Mouse (Mus musculus) myocyte (in vitro differentiated cells): ENCODE data around the gene Poglut1. TPM values are rescaled to one million over a fixed set of nuclear protein-coding genes. Genes with fewer than 3 reads are reported as not detected.

Experiments
- H3K27me3 ChIP-seq: one replicate; pipeline ENCODE4 v1.6.1; 2011; ENCODE audit not compliant: control insufficient read depth, insufficient read depth, insufficient read length
- H3K36me3 ChIP-seq: one replicate; pipeline ENCODE4 v1.6.1; 2011; ENCODE audit not compliant: control insufficient read depth, insufficient read depth
- H3K4me2 ChIP-seq: one replicate; pipeline ENCODE4 v1.6.1; 2011; ENCODE audit warnings: low read depth, control low read depth
- H3K4me3 ChIP-seq: one replicate; pipeline ENCODE4 v1.5.1; 2011; ENCODE audit warnings: mild to moderate bottlenecking, control low read depth, moderate library complexity
- H3K79me2 ChIP-seq: one replicate; pipeline ENCODE4 v1.6.1; 2011; ENCODE audit not compliant: control insufficient read depth, insufficient read depth
- H3ac ChIP-seq: one replicate; pipeline ENCODE4 v1.6.1; 2011; ENCODE audit not compliant: control insufficient read depth, insufficient read length
- CEBPB ChIP-seq: IDR thresholded peaks from 2 replicates; pipeline ENCODE4 v1.6.1; 2011; ENCODE audit warnings: mild to moderate bottlenecking, moderate library complexity; ENCODE audit not compliant: poor library complexity, insufficient read depth, severe bottlenecking
- E2F4 ChIP-seq: IDR thresholded peaks from one replicate; pipeline ENCODE4 v1.6.1; 2011; ENCODE audit warnings: mild to moderate bottlenecking, control low read depth, moderate library complexity; ENCODE audit not compliant: insufficient read depth
- MAX ChIP-seq: IDR thresholded peaks from one replicate; pipeline ENCODE4 v1.6.1; 2011; ENCODE audit warnings: low read depth, mild to moderate bottlenecking, control low read depth
- MYOD1 ChIP-seq, 3 experiments: IDR thresholded peaks; one replicate each; pipeline ENCODE4 v1.6.1; 2011; ENCODE audit warnings: control low read depth in 2 of 3, low read depth in 2 of 3, mild to moderate bottlenecking in 2 of 3, moderate library complexity in 1 of 3; ENCODE audit not compliant: insufficient read length in 2 of 3, control insufficient read depth in 1 of 3
- MYOG ChIP-seq, 3 experiments: IDR thresholded peaks; one replicate each; pipeline ENCODE4 v1.6.1; 2011; ENCODE audit warnings: control low read depth in 2 of 3, low read depth in 2 of 3, mild to moderate bottlenecking in 2 of 3; ENCODE audit not compliant: insufficient read length in 2 of 3, control insufficient read depth in 1 of 3, insufficient read depth in 1 of 3
- POLR2A ChIP-seq: IDR thresholded peaks from one replicate; pipeline ENCODE4 v1.6.1; 2011; ENCODE audit warnings: low read depth, mild to moderate bottlenecking, control low read depth, moderate library complexity; ENCODE audit not compliant: insufficient read length
- POLR2AphosphoS2 ChIP-seq: IDR thresholded peaks from one replicate; pipeline ENCODE4 v1.6.1; 2011; ENCODE audit warnings: low read depth, control low read depth; ENCODE audit not compliant: insufficient read length
- REST ChIP-seq: IDR thresholded peaks from one replicate; pipeline ENCODE4 v1.6.1; 2011; ENCODE audit warnings: mild to moderate bottlenecking, control low read depth, moderate library complexity; ENCODE audit not compliant: insufficient read depth, insufficient read length
- SRF ChIP-seq: IDR thresholded peaks from one replicate; pipeline ENCODE4 v1.6.1; 2011; ENCODE audit warnings: low read depth; ENCODE audit not compliant: control insufficient read depth, insufficient read length
- TCF12 ChIP-seq: IDR thresholded peaks from one replicate; pipeline ENCODE4 v1.6.1; 2011; ENCODE audit warnings: mild to moderate bottlenecking, control low read depth; ENCODE audit not compliant: poor library complexity, insufficient read depth, severe bottlenecking
- TCF3 ChIP-seq: IDR thresholded peaks from one replicate; pipeline ENCODE4 v1.6.1; 2011; ENCODE audit warnings: low read depth, control low read depth; ENCODE audit not compliant: insufficient read length
- USF1 ChIP-seq: IDR thresholded peaks from one replicate; pipeline ENCODE4 v1.6.1; 2011; ENCODE audit warnings: low read depth, mild to moderate bottlenecking, control low read depth, moderate library complexity
- polyA plus RNA-seq: library from polyadenylated mRNA; unstranded; fragments of >200 nt; fragmentation: generic; extraction: Trizol; gene quantifications from one replicate; pipeline ENCODE4 v1.2.1, GENCODE M21; 2012; ENCODE audit warnings: missing spikeins

Gene Poglut1
- polyA plus RNA-seq, 1 experiment, result 25.5 TPM

DNA sequence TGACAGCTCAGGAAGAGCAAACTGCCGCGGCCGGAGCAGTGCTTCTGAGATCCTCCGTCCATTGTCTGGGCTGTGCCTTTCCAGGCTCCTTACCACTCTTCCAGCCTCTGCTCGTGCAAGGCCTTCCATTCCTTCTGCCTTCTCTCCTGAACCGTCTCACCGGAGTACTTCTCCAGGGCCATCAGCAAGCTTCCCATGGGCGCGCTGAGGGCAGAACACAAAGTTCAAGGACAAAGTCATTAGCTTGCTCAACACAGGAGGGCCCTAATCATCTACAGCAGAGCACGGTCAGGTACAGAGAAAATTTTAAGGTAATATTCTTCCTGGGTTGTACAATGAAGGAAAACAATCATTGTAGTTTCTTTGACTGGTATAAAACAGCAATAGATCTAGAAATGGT, 47.6 kb downstream of the Poglut1 start:
- no peak for TF ChIP-seq POLR2AphosphoS2
- no peak for TF ChIP-seq MYOG (IDR thresholded peaks at IDR 0.05; ENCODE audit: control insufficient read depth in 1 of 3, insufficient read depth in 1 of 3, insufficient read length in 2 of 3, low read depth in 2 of 3)
- TF ChIP-seq POLR2A, result no peak
- TF ChIP-seq TCF3, result no peak
- no peak for TF ChIP-seq E2F4
- no peak for TF ChIP-seq TCF12
- no peak for TF ChIP-seq CEBPB
- TF ChIP-seq MAX, result no peak
- TF ChIP-seq SRF, result no peak
- TF ChIP-seq USF1, result no peak
- TF ChIP-seq MYOD1 (IDR thresholded peaks at IDR 0.05; ENCODE audit: control insufficient read depth in 1 of 3, insufficient read length in 2 of 3, low read depth in 2 of 3), result no peak
- TF ChIP-seq REST, result no peak
- Histone ChIP-seq H3K36me3 (peaks cover 40% of the 10 kb centered on the region), H3K4me2 (no peak overlapping the region), H3K79me2 (no peaks in the 10 kb centered on the region), H3K4me3 (no peak overlapping the region), H3ac (no peak overlapping the region), H3K27me3 (no peaks in the 10 kb centered on the region)

DNA sequence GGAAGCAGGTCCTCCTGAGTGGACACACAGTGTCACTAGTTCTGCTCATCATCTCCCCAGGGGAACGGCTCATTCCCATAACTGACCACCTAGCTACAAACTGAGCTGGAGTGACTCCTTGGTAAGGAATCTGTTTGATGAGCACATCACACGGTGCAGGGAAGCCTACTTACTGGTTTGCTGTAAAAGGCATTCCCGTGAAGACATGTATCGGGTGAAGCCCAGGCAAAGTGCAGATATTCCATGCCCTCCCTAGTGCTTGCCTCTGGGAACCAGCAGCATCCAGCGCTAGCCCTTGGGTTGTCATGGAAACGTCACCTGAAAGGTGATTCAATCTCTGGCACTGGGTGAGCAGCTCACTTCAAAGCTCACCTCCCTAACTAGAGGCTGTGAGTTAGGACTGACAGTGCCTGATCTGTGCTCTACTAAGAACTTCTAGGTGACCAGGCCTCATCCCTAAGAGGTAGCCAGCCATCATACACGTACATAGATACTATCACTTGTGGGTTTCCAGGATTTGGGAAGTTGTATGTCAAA, 53.4 kb downstream of the Poglut1 start:
- H3K79me2 ChIP-seq, result no peaks in the 10 kb centered on the region
- peaks cover 46% of the 10 kb centered on the region for H3K36me3 ChIP-seq
- no peak overlapping the region for H3K4me3 ChIP-seq
- no peak overlapping the region for H3ac ChIP-seq
- no peak overlapping the region for H3K4me2 ChIP-seq
- TF ChIP-seq POLR2AphosphoS2 (peak; percentile 82), MYOD1 (IDR thresholded peaks at IDR 0.05; ENCODE audit: control insufficient read depth in 1 of 3, insufficient read length in 2 of 3, low read depth in 2 of 3) (no peak)
- H3K27me3 ChIP-seq, result no peaks in the 10 kb centered on the region

DNA sequence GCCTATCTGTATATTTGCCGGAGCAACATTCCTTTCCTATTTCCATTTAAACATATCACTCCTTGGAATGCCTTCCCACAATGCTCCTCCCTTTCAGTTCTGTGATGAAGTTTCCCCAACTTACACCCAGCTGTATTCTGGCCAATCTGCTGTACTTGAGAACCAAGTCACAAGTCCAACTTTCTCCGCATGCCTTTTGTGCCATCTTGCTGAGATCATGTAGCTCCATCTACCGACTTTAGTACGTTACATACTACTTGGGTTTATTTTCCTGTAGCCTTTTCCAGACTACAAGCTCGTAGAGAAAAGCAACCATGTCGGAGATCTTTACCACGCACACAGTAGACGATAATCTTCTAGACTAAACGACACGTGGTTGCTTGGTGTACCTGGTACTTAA, 56.2 kb downstream of the Poglut1 start:
- Histone ChIP-seq H3K36me3 (peaks cover 41% of the 10 kb centered on the region), H3K4me2 (no peak overlapping the region), H3K79me2 (no peaks in the 10 kb centered on the region), H3K4me3 (no peak overlapping the region), H3ac (no peak overlapping the region), H3K27me3 (no peaks in the 10 kb centered on the region)
- no peak for TF ChIP-seq MYOG (IDR thresholded peaks at IDR 0.05; ENCODE audit: control insufficient read depth in 1 of 3, insufficient read depth in 1 of 3, insufficient read length in 2 of 3, low read depth in 2 of 3)
- peak; percentile 32 for TF ChIP-seq POLR2AphosphoS2

DNA sequence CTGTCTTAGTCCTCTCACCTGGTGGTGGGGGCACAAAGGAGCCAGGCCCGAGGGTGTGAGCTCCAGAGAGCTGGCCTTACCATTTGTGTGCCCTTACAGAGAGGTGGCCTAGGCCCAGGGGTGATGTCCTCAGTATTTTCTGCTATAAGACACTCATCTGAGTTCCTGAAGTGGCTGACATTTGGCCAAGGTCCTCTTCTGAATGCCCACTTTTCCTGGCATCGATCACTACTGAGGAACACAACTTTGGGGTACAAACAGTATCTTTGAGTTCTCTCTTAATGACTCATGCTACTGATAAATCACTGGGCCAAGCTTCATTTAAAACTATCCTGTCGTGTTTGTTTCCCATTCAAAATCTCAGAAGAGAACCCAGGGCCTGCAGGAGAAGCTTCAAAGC, 57.5 kb downstream of the Poglut1 start:
- no peak overlapping the region for H3K4me2 ChIP-seq
- no peaks in the 10 kb centered on the region for H3K27me3 ChIP-seq
- no peak overlapping the region for H3K4me3 ChIP-seq
- no peak overlapping the region for H3ac ChIP-seq
- no peak for TF ChIP-seq USF1
- no peak for TF ChIP-seq TCF3
- TF ChIP-seq MYOD1 (IDR thresholded peaks at IDR 0.05; ENCODE audit: control insufficient read depth in 1 of 3, insufficient read length in 2 of 3, low read depth in 2 of 3), result no peak
- TF ChIP-seq MYOG (IDR thresholded peaks at IDR 0.05; ENCODE audit: control insufficient read depth in 1 of 3, insufficient read depth in 1 of 3, insufficient read length in 2 of 3, low read depth in 2 of 3), result no peak
- TF ChIP-seq TCF12, result no peak
- no peak for TF ChIP-seq CEBPB
- H3K36me3 ChIP-seq, result peaks cover 35% of the 10 kb centered on the region
- no peaks in the 10 kb centered on the region for H3K79me2 ChIP-seq

DNA sequence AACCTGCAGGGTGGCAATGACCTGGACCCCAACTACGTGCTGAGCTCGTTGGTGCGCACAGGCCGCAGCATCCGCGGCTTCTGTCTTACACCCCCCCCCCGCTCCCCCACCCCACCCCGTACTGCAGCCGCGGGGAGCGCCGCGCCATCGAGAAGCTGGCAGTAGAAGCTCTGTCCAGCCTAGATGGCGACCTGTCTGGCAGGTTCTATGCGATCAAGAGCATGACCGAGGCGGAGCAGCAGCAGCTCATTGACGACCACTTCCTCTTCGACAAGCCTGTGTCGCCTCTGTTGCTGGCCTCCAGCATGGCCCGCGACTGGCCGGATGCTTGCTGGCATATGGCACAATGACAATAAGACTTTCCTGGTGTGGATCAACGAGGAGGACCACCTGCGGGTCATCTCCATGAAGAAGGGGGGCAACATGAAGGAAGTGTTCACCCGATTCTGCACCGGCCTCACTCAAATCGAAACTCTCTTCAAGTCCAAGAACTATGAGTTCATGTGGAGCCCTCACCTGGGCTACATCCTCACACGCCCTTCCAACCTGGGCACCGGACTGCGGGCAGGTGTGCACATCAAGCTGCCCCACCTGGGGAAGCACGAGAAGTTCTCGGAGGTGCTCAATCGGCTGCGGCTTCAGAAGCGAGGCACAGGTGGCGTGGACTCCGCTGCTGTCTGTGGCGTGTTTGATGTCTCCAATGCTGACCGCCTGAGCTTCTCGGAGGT, 66.3 kb downstream of the Poglut1 start:
- TF ChIP-seq CEBPB (no peak), TCF12 (no peak), E2F4 (no peak), MYOD1 (IDR thresholded peaks at IDR 0.05; ENCODE audit: control insufficient read depth in 1 of 3, insufficient read length in 2 of 3, low read depth in 2 of 3) (no peak), MYOG (IDR thresholded peaks at IDR 0.05; ENCODE audit: control insufficient read depth in 1 of 3, insufficient read depth in 1 of 3, insufficient read length in 2 of 3, low read depth in 2 of 3) (no peak), TCF3 (no peak), POLR2AphosphoS2 (no peak), REST (no peak), USF1 (no peak), POLR2A (no peak), SRF (no peak), MAX (no peak)
- no peak overlapping the region for H3ac ChIP-seq
- H3K36me3 ChIP-seq, result peaks cover 30% of the 10 kb centered on the region
- no peaks in the 10 kb centered on the region for H3K27me3 ChIP-seq
- H3K4me3 ChIP-seq, result no peak overlapping the region
- no peaks in the 10 kb centered on the region for H3K79me2 ChIP-seq
- no peak overlapping the region for H3K4me2 ChIP-seq
